Mouse (Mus musculus) ES-E14 (cell line): ENCODE measurements around the gene Arid5b. TPM values are rescaled to one million over a fixed set of nuclear protein-coding genes. Genes with fewer than 3 reads are reported as not detected.

Experiments used
- DNase-seq: peaks from one replicate; pipeline ENCODE4 v3.0.0-alpha.2; 2013; ENCODE audit warnings: low read depth, low spot score
- H3K27ac ChIP-seq: 2 replicates; pipeline ENCODE4 v1.5.1; 2012; ENCODE audit warnings: low read depth, mild to moderate bottlenecking, low read length, moderate library complexity, mixed read lengths; ENCODE audit not compliant: poor library complexity, insufficient read depth, severe bottlenecking
- H3K36me3 ChIP-seq: 2 replicates; pipeline ENCODE4 v1.6.1; 2012; ENCODE audit warnings: mild to moderate bottlenecking, low read length, moderate library complexity, mixed read lengths; ENCODE audit not compliant: control insufficient read depth, poor library complexity, insufficient read depth, severe bottlenecking
- H3K4me1 ChIP-seq, 2 experiments: fragments of 150-350 bp in 1 of 2; sonication (generic) in 1 of 2; 2 replicates each; pipeline ENCODE4 v1.6.1; 2012; ENCODE audit warnings: low read length in 2 of 2, mild to moderate bottlenecking in 1 of 2, mixed read lengths in 1 of 2; ENCODE audit not compliant: control insufficient read depth in 2 of 2, insufficient read depth in 2 of 2, poor library complexity in 1 of 2
- H3K4me3 ChIP-seq, 2 experiments: fragments of 150-350 bp in 1 of 2; sonication (generic) in 1 of 2; 2 replicates each; pipeline ENCODE4 v1.5.1; 2012; ENCODE audit warnings: low read length in 2 of 2, low read depth in 1 of 2, mild to moderate bottlenecking in 1 of 2, mixed read lengths in 1 of 2; ENCODE audit not compliant: insufficient read depth in 1 of 2, poor library complexity in 1 of 2, severe bottlenecking in 1 of 2
- H3K9ac ChIP-seq: 2 replicates; pipeline ENCODE4 v1.6.1; 2012; ENCODE audit warnings: low read depth, mild to moderate bottlenecking, low read length, mixed read lengths; ENCODE audit not compliant: poor library complexity, insufficient read depth, severe bottlenecking
- H3K9me3 ChIP-seq: fragments of 150-350 bp; sonication (generic); 2 replicates; pipeline ENCODE4 v1.6.1; 2012; ENCODE audit warnings: low read depth, mild to moderate bottlenecking, low read length; ENCODE audit not compliant: control insufficient read depth, insufficient read depth
- CHD2 ChIP-seq: IDR thresholded peaks from 2 replicates; pipeline ENCODE4 v1.6.1; 2014; ENCODE audit warnings: mild to moderate bottlenecking, low read depth, low read length, inconsistent platforms
- HCFC1 ChIP-seq: IDR thresholded peaks from 2 replicates; pipeline ENCODE4 v1.6.1; 2012; ENCODE audit warnings: low read length, inconsistent platforms, borderline replicate concordance; ENCODE audit not compliant: insufficient read depth
- MAFK ChIP-seq: IDR thresholded peaks from 2 replicates; pipeline ENCODE4 v1.6.1; 2014; ENCODE audit warnings: mild to moderate bottlenecking, low read depth, low read length, inconsistent platforms; ENCODE audit not compliant: insufficient read depth
- ZC3H11A ChIP-seq: IDR thresholded peaks from 2 replicates; pipeline ENCODE4 v1.6.1; 2012; ENCODE audit warnings: low read depth, mild to moderate bottlenecking, inconsistent platforms, low read length, borderline replicate concordance
- ZNF384 ChIP-seq: IDR thresholded peaks from 2 replicates; pipeline ENCODE4 v1.6.1; 2012; ENCODE audit warnings: low read depth, low read length, inconsistent platforms
- in situ Hi-C, 2 experiments: fragments of 600-800 bp; cut with MboI; formaldehyde crosslinking; loops; one replicate each; pipeline ENCODE4 v1.15.1; 2025; ENCODE audit warnings: low sequenced_read_pairs in 2 of 2, inconsistent platforms in 1 of 2; ENCODE audit not compliant: unreplicated experiment in 2 of 2
- total RNA-seq: library from RNA; depleted of rRNA; stranded (reverse); fragments of 300-350 nt; gene quantifications from 2 replicates; pipeline ENCODE4 v1.2.3, GENCODE M21; 2012

The Arid5b gene
- total RNA-seq, 1 experiment = 26.2 TPM

- no peak for DNase-seq
- TF ChIP-seq HCFC1 (no peak), MAFK (no peak), ZNF384 (no peak), ZC3H11A (no peak), CHD2 (no peak)
- in situ Hi-C loops = no loop called here
- no peak overlapping the region for H3K4me3 ChIP-seq
- H3K9ac ChIP-seq = no peak overlapping the region
- H3K9me3 ChIP-seq = no peaks in the 10 kb centered on the region
- no peaks in the 10 kb centered on the region for H3K4me1 ChIP-seq
- no peaks in the 10 kb centered on the region for H3K36me3 ChIP-seq
- no peak overlapping the region for H3K27ac ChIP-seq
Measured at GRCm38 (mm10) chr10:68207803-68208669, 70.5 kb downstream of the Arid5b start.

GRCm38 (mm10) chr10:68204391-68204790 is 74.1 kb downstream of the Arid5b start:
- no peak for DNase-seq
- in situ Hi-C loops = no loop called here
- no peak overlapping the region for H3K4me3 ChIP-seq

GRCm38 (mm10) chr10:68203860-68204259 is 74.7 kb downstream of the Arid5b start:
- no peak for TF ChIP-seq MAFK
- no peak for TF ChIP-seq HCFC1
- TF ChIP-seq ZC3H11A = no peak
- TF ChIP-seq CHD2 = no peak
- TF ChIP-seq ZNF384 = no peak
- in situ Hi-C loops = no loop called here
- no peak overlapping the region for H3K27ac ChIP-seq
- H3K4me1 ChIP-seq = no peaks in the 10 kb centered on the region
- no peaks in the 10 kb centered on the region for H3K9me3 ChIP-seq
- no peak for DNase-seq
- H3K4me3 ChIP-seq = no peak overlapping the region
- H3K9ac ChIP-seq = no peak overlapping the region
- no peaks in the 10 kb centered on the region for H3K36me3 ChIP-seq

More at GRCm38 (mm10) chr10:68204391-68204790, 74.1 kb downstream of the Arid5b start:
- Histone ChIP-seq H3K9me3 (no peaks in the 10 kb centered on the region), H3K36me3 (no peaks in the 10 kb centered on the region), H3K4me1 (no peaks in the 10 kb centered on the region), H3K27ac (no peak overlapping the region), H3K9ac (no peak overlapping the region)
- TF ChIP-seq MAFK (no peak), ZNF384 (no peak), CHD2 (no peak), HCFC1 (no peak), ZC3H11A (no peak)

GRCm38 (mm10) chr10:68203322-68203721 is 75.2 kb downstream of the Arid5b start:
- DNase-seq = no peak
- TF ChIP-seq HCFC1 (no peak), ZNF384 (no peak), MAFK (no peak)

GRCm38 (mm10) chr10:68199440-68199839 is 79.1 kb downstream of the Arid5b start:
- H3K9me3 ChIP-seq = no peaks in the 10 kb centered on the region
- TF ChIP-seq HCFC1 = no peak
- TF ChIP-seq ZC3H11A = no peak
- TF ChIP-seq MAFK = no peak
- no peak for TF ChIP-seq ZNF384
- TF ChIP-seq CHD2 = no peak
- in situ Hi-C loops = no loop called here
- no peak overlapping the region for H3K9ac ChIP-seq
- DNase-seq = no peak
- peaks cover 0 to 2% of the 10 kb centered on the region in 2 experiments; a peak in 1 of 4 replicates for H3K4me1 ChIP-seq
- no peak overlapping the region for H3K4me3 ChIP-seq
- no peak overlapping the region for H3K27ac ChIP-seq
- no peaks in the 10 kb centered on the region for H3K36me3 ChIP-seq

More at GRCm38 (mm10) chr10:68203322-68203721, 75.2 kb downstream of the Arid5b start:
- H3K4me1 ChIP-seq = no peaks in the 10 kb centered on the region
- no peaks in the 10 kb centered on the region for H3K9me3 ChIP-seq
- no peak overlapping the region for H3K27ac ChIP-seq
- H3K4me3 ChIP-seq = no peak overlapping the region
- H3K36me3 ChIP-seq = no peaks in the 10 kb centered on the region
- in situ Hi-C loops = no loop called here
- no peak overlapping the region for H3K9ac ChIP-seq
